Mouse (Mus musculus) limb, embryonic 12.5 days (tissue): Measurements from ENCODE around the gene Olfr1189. TPM values are rescaled to one million over a fixed set of nuclear protein-coding genes. Genes with fewer than 3 reads are reported as not detected.
"Not testable (repeated sequence)": the region's sequence is repeated elsewhere in the genome, so short reads cannot be mapped to it uniquely, and the experiment has no call there.

Source experiments
- ATAC-seq: fragments of 200-750 bp; cut with Nextera tagmentation; 2 replicates; pipeline ENCODE4 v1.8.0; 2017; ENCODE audit warnings: low read depth, moderate TSS enrichment; ENCODE audit not compliant: insufficient number of reproducible peaks, insufficient read depth, low FRiP score, low TSS enrichment
- H3K27ac ChIP-seq: fragments of 300-500 bp; sonication (generic); 2 replicates; pipeline ENCODE4 v1.5.1; 2016; ENCODE audit warnings: mild to moderate bottlenecking, moderate library complexity
- H3K27me3 ChIP-seq: fragments of 300-500 bp; sonication (generic); 2 replicates; pipeline ENCODE4 v1.6.1; 2016; ENCODE audit warnings: mild to moderate bottlenecking, moderate library complexity
- H3K36me3 ChIP-seq: fragments of 300-500 bp; sonication (generic); 2 replicates; pipeline ENCODE4 v1.6.1; 2016; ENCODE audit warnings: mild to moderate bottlenecking, moderate library complexity
- H3K4me1 ChIP-seq: fragments of 300-500 bp; sonication (generic); replicated peaks from 2 replicates; pipeline ENCODE4 v1.6.1; 2016
- H3K4me2 ChIP-seq: fragments of 300-500 bp; sonication (generic); 2 replicates; pipeline ENCODE4 v1.6.1; 2016; ENCODE audit warnings: mild to moderate bottlenecking, moderate library complexity
- H3K4me3 ChIP-seq: fragments of 300-500 bp; sonication (generic); replicated peaks from 2 replicates; pipeline ENCODE4 v1.5.1; 2016; ENCODE audit warnings: mild to moderate bottlenecking
- H3K9ac ChIP-seq: fragments of 300-500 bp; sonication (generic); replicated peaks from 2 replicates; pipeline ENCODE4 v1.6.1; 2016; ENCODE audit warnings: mild to moderate bottlenecking, moderate library complexity
- H3K9me3 ChIP-seq: fragments of 300-500 bp; sonication (generic); 2 replicates; pipeline ENCODE4 v1.6.1; 2016; ENCODE audit warnings: mild to moderate bottlenecking, moderate library complexity
- WGBS: fragments of 180-500 bp; shearing (Covaris S2); methylation state at CpG from one replicate; pipeline ENCODE4 v1.1.7; 2016; 5-methylcytosine and 5-hydroxymethylcytosine counted together
- polyA plus RNA-seq: library from polyadenylated mRNA; unstranded; fragments of >200 nt; fragmentation: Nextera tagmentation; extraction: Ambion mirVana; gene quantifications from 2 replicates; pipeline ENCODE4 v1.2.1, GENCODE M21; 2016

Gene Olfr1189
- polyA plus RNA-seq = not detected in 2 replicates

- H3K4me2 ChIP-seq = no peak within 1 kb of the TSS
- H3K27me3 ChIP-seq = no peaks in the 10 kb centered on the region
- H3K4me3 ChIP-seq = no peak within 1 kb of the TSS
- no peak within 1 kb of the TSS for H3K9ac ChIP-seq
- no peaks in the 10 kb centered on the region for H3K9me3 ChIP-seq
- H3K4me1 ChIP-seq = no peaks in the 10 kb centered on the region
- H3K36me3 ChIP-seq = no peaks in the 10 kb centered on the region
- ATAC-seq = no peak
- no peak within 1 kb of the TSS for H3K27ac ChIP-seq
Measured at GRCm38 (mm10) chr2:88586154-88586553, at the start of gene Olfr1189. Gene Olfr1189 (plus strand): TSS chr2:88586454.

DNA sequence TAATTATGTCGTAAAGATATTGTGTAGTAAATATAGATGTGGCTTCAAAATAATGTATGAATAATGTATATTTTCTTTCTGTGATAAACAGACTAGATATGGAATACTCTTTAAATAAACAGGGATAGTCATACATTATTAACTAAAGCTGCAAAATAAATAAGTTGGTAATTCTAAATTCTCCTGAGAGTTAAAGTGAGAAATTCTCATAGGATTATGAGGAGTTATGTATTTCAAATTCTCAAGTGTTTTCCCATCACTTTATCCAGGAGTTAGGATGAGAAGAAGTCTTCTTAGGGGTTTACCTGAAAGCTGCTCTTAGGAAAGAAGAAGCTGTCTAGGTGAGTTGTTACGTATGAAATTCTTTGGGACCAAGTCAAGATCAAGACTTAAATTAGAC lies 29.6 kb upstream of the Olfr1189 start, which contains the start of gene Olfr1188:
Olfr1188 (plus strand) TSS at position 301 of the 400 bp plus-strand sequence.
- no peak within 1 kb of the TSS for H3K4me2 ChIP-seq
- H3K4me1 ChIP-seq = no peaks in the 10 kb centered on the region
- H3K9ac ChIP-seq = no peak within 1 kb of the TSS
- H3K27me3 ChIP-seq = no peaks in the 10 kb centered on the region
- H3K9me3 ChIP-seq = no peaks in the 10 kb centered on the region
- ATAC-seq = no peak
- 91% methylated on average over 2 of the region's 2 CpGs for WGBS
- no peaks in the 10 kb centered on the region for H3K36me3 ChIP-seq
- H3K4me3 ChIP-seq = no peak within 1 kb of the TSS
- H3K27ac ChIP-seq = no peak within 1 kb of the TSS

GRCm38 (mm10) chr2:88572696-88573095 lies 13.6 kb upstream of the Olfr1189 start:
- H3K27me3 ChIP-seq, ATAC-seq, H3K9ac ChIP-seq, H3K36me3 ChIP-seq, H3K4me2 ChIP-seq, H3K4me3 ChIP-seq, H3K27ac ChIP-seq, H3K9me3 ChIP-seq, H3K4me1 ChIP-seq: not testable (repeated sequence)
- WGBS = 90% methylated on average over 12 of the region's 12 CpGs

- not testable (repeated sequence) for H3K27ac ChIP-seq, H3K4me2 ChIP-seq, H3K4me1 ChIP-seq, H3K9ac ChIP-seq, H3K36me3 ChIP-seq, H3K9me3 ChIP-seq, H3K27me3 ChIP-seq, ATAC-seq, H3K4me3 ChIP-seq
- WGBS = 84% methylated on average over 1 of the region's 1 CpGs
Measured at GRCm38 (mm10) chr2:88640242-88640641, 54.0 kb downstream of the Olfr1189 start, which contains the start of gene Olfr1191-ps1. Gene Olfr1191-ps1 (plus strand): TSS chr2:88640542.

Other genes starting within 250 kb of the Olfr1189 start
- not detected in 2 replicates for gene Olfr1176, start 249.7 kb upstream of the Olfr1189 start, polyA plus RNA-seq
- gene Olfr1177-ps, start 240.0 kb upstream of the Olfr1189 start, polyA plus RNA-seq = not detected in 2 replicates
- not detected in 2 replicates for gene Olfr1178, start 199.4 kb upstream of the Olfr1189 start, polyA plus RNA-seq
- not detected in 2 replicates for gene Olfr1179, start 180.0 kb upstream of the Olfr1189 start, polyA plus RNA-seq
- gene Olfr1180, start 167.3 kb upstream of the Olfr1189 start, polyA plus RNA-seq = not detected in 2 replicates
- not detected in 2 replicates for gene Olfr1181, start 160.3 kb upstream of the Olfr1189 start, polyA plus RNA-seq
- not detected in 2 replicates for gene Gm13757, start 137.3 kb upstream of the Olfr1189 start, polyA plus RNA-seq
- gene Olfr1183, start 131.6 kb upstream of the Olfr1189 start, polyA plus RNA-seq = not detected in 2 replicates
- not detected in 2 replicates for gene Olfr1184, start 102.9 kb upstream of the Olfr1189 start, polyA plus RNA-seq
- not detected in 2 replicates for gene Olfr1185-ps1, start 93.1 kb upstream of the Olfr1189 start, polyA plus RNA-seq
- not detected in 2 replicates for gene Olfr1186, start 67.9 kb upstream of the Olfr1189 start, polyA plus RNA-seq
- gene Olfr1188, start 29.5 kb upstream of the Olfr1189 start, polyA plus RNA-seq = not detected in 2 replicates
- gene Olfr1191-ps1, start 54.1 kb downstream of the Olfr1189 start, polyA plus RNA-seq = not detected in 2 replicates
- not detected in 2 replicates for gene Olfr1192-ps1, start 62.1 kb downstream of the Olfr1189 start, polyA plus RNA-seq
- gene Olfr1193, start 89.2 kb downstream of the Olfr1189 start, polyA plus RNA-seq = not detected in 2 replicates
- gene Olfr1195, start 102.7 kb downstream of the Olfr1189 start, polyA plus RNA-seq = not detected in 2 replicates
- not detected in 2 replicates for gene Olfr1196, start 118.1 kb downstream of the Olfr1189 start, polyA plus RNA-seq
- not detected in 2 replicates for gene Olfr1197, start 145.9 kb downstream of the Olfr1189 start, polyA plus RNA-seq
- not detected in 2 replicates for gene Olfr1198, start 164.9 kb downstream of the Olfr1189 start, polyA plus RNA-seq
- not detected in 2 replicates for gene Olfr1199, start 174.0 kb downstream of the Olfr1189 start, polyA plus RNA-seq
- gene Olfr1200, start 184.0 kb downstream of the Olfr1189 start, polyA plus RNA-seq = not detected in 2 replicates
- not detected in 2 replicates for gene Olfr1201, start 206.6 kb downstream of the Olfr1189 start, polyA plus RNA-seq
- gene Olfr1202, start 228.0 kb downstream of the Olfr1189 start, polyA plus RNA-seq = 0.05 TPM in 1 of 2 replicates, not detected in the other
- gene Olfr1205, start 243.3 kb downstream of the Olfr1189 start, polyA plus RNA-seq = not detected in 2 replicates